Mouse (Mus musculus): Measurements from ENCODE around the gene Pde1b.

Gene Pde1b

GRCm38 (mm10) chr15:103502435-103503250 is at the start of gene Pde1b:
Gene Pde1b (plus strand): TSS chr15:103503034.
- DNase-seq (ENCODE audit: low read depth, low spot score): peak; percentile 83

DNA sequence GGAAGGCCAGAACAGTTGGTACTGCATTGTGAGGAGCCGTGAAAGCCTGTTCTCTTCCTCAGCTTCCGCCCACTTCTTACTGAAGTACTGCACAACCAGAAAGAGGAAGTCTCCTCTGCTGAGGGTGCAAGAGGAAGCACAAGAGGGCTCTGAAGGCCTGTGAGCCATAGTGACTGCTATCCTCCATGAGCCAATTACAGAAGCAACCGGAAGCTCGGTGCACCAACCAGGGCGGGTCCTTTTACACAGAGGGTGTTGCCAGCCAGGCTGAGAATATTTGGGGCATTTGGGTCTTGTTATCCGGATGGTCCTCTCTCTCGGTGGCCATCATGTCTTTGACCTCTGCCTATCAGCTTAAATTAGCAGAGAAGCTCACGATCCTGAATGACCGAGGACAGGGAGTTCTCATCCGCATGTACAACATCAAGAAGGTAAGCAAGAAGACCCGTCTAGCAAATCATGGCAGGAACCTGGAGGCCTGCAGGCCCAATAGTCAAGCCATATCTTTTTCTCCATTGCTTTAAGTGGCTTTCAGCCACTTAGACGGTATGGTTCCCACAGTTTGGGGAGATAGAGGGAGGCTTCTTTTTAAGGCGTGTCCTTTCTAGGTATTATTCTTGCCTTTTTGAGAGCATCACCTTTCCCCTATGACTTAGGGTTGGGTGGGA is 49.1 kb upstream of the Pde1b start, which contains the start of gene Nckap1l:
Nckap1l (plus strand) TSS at position 244 of the 668 bp plus-strand sequence.
- no peak for DNase-seq (ENCODE audit: low read depth, low spot score)

GRCm38 (mm10) chr15:103454449-103454848 is 48.4 kb upstream of the Pde1b start:
- no peak for DNase-seq (ENCODE audit: low read depth, low spot score)

DNA sequence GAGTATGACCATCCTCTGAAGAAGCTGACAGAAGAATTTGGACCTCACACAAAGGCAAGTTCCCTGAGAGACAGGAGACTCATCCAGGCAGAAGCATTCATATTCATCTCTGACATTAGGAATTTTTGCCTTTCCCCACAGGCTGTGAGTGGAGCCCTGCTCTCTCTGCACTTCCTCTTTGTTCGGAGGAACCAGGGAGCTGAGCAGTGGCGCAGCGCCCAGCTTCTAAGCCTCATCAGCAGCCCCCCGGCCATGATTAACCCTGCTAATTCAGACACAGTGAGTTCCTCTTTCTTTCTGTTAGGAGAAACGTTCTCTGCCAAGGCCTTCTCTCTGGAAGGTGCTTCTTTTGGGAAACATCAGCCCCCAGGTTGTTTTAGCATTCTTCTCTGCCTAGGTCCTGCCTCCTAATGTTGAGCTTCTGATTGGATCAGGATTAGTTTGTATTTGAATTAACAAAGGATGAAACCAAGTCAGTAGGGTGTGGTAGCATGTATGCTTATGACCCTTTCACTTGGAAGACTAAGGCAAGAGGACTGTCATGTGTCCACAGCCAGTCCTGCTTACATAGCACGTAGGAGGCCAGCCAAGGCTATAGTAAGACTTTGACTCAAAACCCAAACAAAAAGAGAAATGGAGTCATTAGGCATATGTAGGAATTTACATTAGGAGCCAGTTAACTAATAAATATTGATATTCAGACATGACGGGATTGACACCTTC is 40.1 kb upstream of the Pde1b start:
- DNase-seq (ENCODE audit: low read depth, low spot score): no peak

GRCm38 (mm10) chr15:103471488-103472194 is 31.2 kb upstream of the Pde1b start:
- no peak for DNase-seq (ENCODE audit: low read depth, low spot score)

DNA sequence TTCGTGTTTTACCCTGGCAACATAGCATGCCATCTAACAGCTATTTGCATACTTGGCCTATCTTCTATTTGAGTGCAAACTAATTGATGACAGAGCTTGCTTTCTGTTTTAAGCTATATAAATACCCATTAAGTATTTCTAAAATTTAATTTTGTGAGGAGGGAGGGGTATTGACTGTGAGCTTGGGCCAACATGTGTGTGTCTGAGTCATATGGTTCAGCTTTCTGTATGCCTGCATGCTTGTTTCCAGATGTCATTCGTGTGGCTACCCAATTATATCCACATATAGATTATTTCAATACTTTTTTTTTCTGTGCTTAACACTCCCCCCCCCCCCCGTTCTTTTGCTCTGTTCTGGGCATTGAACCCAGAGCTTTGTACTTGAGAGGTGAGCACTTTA is 30.6 kb upstream of the Pde1b start:
- no peak for DNase-seq (ENCODE audit: low read depth, low spot score)

DNA sequence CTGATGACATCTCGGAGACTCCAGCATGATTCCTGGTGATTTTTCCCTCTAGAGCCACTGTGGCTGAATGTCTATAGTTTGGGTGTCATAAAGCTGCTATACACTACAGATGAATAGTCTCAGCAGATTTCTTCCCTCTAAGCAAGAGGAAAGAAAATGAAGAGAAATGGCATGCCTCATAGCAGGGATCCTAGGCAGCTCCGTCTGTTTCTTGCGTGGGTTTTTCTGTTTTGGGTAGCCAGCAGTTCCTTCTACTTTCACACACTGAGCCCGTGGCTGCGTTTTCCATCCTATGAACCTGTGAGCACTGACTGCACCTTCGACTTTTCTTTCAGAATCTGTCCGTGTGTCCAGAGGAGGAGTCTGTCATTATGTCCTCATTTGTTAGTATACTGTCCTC is 29.7 kb upstream of the Pde1b start:
- DNase-seq (ENCODE audit: low read depth, low spot score): no peak

- DNase-seq (ENCODE audit: low read depth, low spot score): no peak
Observed at GRCm38 (mm10) chr15:103473769-103474168, 29.1 kb upstream of the Pde1b start.

DNA sequence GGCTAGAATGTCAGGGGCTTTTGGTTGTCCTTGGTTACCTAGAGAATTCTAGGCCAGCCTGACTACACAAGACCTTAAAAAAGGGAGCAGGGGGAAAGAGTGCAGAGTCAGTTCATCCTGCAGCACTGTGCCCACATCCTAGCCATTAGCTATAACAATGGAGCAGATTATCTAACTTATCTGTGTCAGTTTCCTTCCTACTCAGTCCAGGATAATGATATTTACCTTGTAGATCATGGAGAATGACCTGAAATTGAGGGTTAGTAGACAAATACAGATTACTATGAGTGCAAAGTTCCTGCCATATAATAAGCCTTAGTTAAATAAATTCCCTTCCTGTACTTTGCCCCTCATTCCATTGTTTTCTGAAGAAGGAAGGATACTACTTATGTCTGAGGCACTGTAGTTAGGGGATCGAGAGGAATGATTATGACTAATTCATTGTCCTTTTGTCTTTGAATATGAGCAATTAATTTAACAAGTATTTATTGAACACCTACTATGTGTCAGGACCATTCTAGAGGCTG is 23.7 kb upstream of the Pde1b start:
- DNase-seq (ENCODE audit: low read depth, low spot score): no peak

- no peak for DNase-seq (ENCODE audit: low read depth, low spot score)
Observed at GRCm38 (mm10) chr15:103480129-103480528, 22.7 kb upstream of the Pde1b start.

GRCm38 (mm10) chr15:103482488-103482887 is 20.3 kb upstream of the Pde1b start:
- DNase-seq (ENCODE audit: low read depth, low spot score): peak; percentile 62

DNA sequence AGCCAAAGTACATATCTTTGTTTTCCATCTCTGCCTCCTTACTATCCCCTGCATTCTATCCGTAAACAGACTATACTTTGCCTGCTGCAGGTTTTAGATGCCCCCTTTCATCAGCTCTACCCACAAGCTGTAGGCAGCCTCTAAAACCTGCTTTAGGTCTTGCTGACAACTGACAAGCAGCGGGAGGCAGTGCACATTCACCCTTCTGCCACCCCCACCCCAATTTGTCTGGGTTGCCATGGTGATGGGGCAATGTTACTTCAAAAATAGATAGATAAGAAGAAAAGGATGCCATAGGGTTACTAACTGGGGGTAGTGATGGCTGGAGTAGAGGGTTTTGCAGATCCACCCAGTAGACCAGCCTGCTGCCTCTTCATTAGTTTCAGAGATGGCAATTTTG is 18.3 kb upstream of the Pde1b start:
- no peak for DNase-seq (ENCODE audit: low read depth, low spot score)

DNA sequence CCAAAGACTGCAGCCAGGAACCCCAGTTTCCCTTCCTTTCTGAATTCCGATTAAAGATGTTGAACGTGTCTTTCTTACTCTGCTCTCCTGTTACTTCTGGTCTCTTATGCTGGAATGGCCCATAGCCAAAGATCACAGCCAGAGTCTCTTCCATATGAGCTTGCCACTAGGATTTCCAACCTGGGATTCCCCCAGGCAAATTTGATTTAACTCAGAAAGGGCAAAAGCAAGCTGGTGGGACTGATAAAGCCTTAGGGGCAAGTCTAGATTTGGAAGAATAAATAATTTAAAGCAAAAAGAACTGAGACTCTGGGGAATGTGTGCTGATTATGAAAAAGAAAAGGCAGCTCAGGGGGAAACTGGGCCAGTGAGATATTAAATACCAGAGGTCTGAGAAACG is 17.7 kb upstream of the Pde1b start:
- DNase-seq (ENCODE audit: low read depth, low spot score): no peak

DNA sequence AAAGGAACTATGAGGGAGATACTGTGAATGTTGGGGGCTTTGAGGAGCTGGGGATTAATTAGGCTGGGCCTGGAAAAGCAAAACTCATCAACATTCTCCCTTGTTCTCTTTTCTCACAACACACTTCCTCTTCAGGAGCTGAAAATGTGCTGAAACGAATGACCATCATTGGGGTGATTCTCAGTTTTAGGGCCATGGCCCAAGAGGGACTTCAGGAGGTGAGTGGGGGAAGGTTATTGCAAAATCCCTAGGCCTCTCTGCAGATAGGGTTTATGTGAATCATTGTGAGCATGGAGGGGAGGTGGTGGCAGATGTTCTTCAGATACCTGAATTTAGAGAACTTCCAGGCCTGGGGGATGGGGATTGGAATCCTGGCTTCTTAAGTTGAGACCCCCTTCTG is 16.2 kb upstream of the Pde1b start:
- DNase-seq (ENCODE audit: low read depth, low spot score): no peak

GRCm38 (mm10) chr15:103488336-103488735 is 14.5 kb upstream of the Pde1b start:
- DNase-seq (ENCODE audit: low read depth, low spot score): no peak

GRCm38 (mm10) chr15:103496204-103497140 is 6.4 kb upstream of the Pde1b start:
- DNase-seq (ENCODE audit: low read depth, low spot score): no peak

GRCm38 (mm10) chr15:103498157-103498556 is 4.7 kb upstream of the Pde1b start:
- DNase-seq (ENCODE audit: low read depth, low spot score): no peak

DNA sequence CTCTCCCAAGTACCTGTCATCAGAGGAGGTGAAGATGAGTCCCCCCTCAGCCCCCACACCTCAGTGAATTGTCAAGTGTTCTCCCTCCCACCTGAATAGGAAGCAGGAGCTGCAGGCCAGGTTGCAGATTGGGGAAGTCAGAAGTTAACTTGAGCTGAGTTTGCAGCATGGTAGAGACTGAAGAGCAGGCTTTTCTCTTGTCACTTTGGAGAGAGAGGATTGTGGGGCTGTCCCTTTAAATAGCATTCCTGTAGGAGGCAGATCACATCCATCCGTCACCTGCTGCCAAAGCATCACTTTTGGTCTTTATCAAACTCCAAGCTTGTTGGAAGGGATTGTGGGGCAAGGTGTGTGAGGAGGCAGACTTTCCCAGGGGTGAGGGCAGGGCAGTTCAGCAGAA is 2.1 kb upstream of the Pde1b start:
- no peak for DNase-seq (ENCODE audit: low read depth, low spot score)

DNA sequence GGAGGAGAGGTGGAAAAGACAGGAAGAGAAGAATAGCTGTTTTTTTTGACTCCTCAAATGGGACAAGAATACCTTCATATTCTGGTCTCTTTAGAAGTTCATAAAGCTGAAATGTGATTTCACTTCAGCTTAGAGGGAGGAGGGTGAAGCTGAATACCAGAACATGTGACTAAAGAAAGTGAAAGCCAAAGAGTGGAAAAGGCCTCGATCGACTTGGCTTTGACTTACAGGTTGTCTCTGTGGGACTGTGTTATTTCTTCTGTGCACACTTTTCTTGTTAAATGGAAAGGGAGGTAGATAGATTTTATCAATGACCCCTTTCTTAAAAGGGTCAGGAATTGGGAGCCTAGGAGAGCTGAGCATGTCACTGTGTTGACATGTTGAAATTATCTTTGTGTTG is 1.6 kb upstream of the Pde1b start:
- DNase-seq (ENCODE audit: low read depth, low spot score): no peak

GRCm38 (mm10) chr15:103503251-103503600 is 392 bp downstream of the Pde1b start:
- no peak for DNase-seq (ENCODE audit: low read depth, low spot score)

GRCm38 (mm10) chr15:103503660-103504059 is 826 bp downstream of the Pde1b start:
- peak; percentile 49 for DNase-seq (ENCODE audit: low read depth, low spot score)

All from ZHBTc4 (cell line).